10 mouse cellular contexts compared by ENCODE assay signal in genomic region chr6:55550926-55551325, GRCm38 (mm10).
DNase-seq lines count a peak whose midpoint lies in the region; ATAC-seq and TF ChIP-seq lines count a peak whose summit lies in the region.
"Had no signal": no experiment of that assay in that cellular context is flagged by ENCODE, and none has a peak within 500 bp of the region (broad histone marks: within the 10 kb centered on the region; RNA-seq: fewer than 3 reads in every experiment).

No protein-coding gene starts in this region.

- H3K27me3 ChIP-seq in kidney, postnatal 0 days (ENCODE audit: insufficient read depth, low read length), result no peaks in the 10 kb centered on the region
- H3K27me3 ChIP-seq in kidney, embryonic 15.5 days, result no peaks in the 10 kb centered on the region
- H3K27me3 ChIP-seq in forebrain, embryonic 15.5 days, result no peaks in the 10 kb centered on the region
- H3K27me3 ChIP-seq in neural tube, embryonic 11.5 days (ENCODE audit: control insufficient read depth, insufficient read depth, low read length), result no peaks in the 10 kb centered on the region
- H3K27me3 ChIP-seq: lung, embryonic 15.5 days; stomach, embryonic 15.5 days had no signal

- no peak for ATAC-seq in kidney, postnatal 0 days (replicated peaks; ENCODE audit: low FRiP score, low read depth)
- ATAC-seq in kidney, embryonic 15.5 days (replicated peaks; ENCODE audit: low FRiP score), result no peak
- ATAC-seq in forebrain, embryonic 15.5 days (replicated peaks), result peak; percentile 77
- ATAC-seq in neural tube, embryonic 11.5 days (ENCODE audit: insufficient read depth, low FRiP score, low TSS enrichment), result no peak
- no peak for ATAC-seq in erythroblast, adult 5-6 weeks (replicated peaks; ENCODE audit: low FRiP score, poor library complexity, severe bottlenecking)

- no peaks in the 10 kb centered on the region for H3K4me1 ChIP-seq in kidney, postnatal 0 days (replicated peaks; ENCODE audit: insufficient read depth, low read length)
- H3K4me1 ChIP-seq in kidney, embryonic 15.5 days, result no peaks in the 10 kb centered on the region
- no peaks in the 10 kb centered on the region for H3K4me1 ChIP-seq in forebrain, embryonic 15.5 days
- no peaks in the 10 kb centered on the region for H3K4me1 ChIP-seq in neural tube, embryonic 11.5 days (ENCODE audit: control insufficient read depth, insufficient read depth, low read length)
- H3K4me1 ChIP-seq: lung, embryonic 15.5 days; stomach, embryonic 15.5 days had no signal

- H3K4me3 ChIP-seq in kidney, postnatal 0 days (replicated peaks; ENCODE audit: low read depth, low read length), result no peak overlapping the region
- H3K4me3 ChIP-seq in kidney, embryonic 15.5 days (replicated peaks), result no peak overlapping the region
- H3K4me3 ChIP-seq in forebrain, embryonic 15.5 days, result no peak overlapping the region
- no peak overlapping the region for H3K4me3 ChIP-seq in neural tube, embryonic 11.5 days (ENCODE audit: low read depth, low read length)
- H3K4me3 ChIP-seq: lung, embryonic 15.5 days; stomach, embryonic 15.5 days had no signal

- TF ChIP-seq POLR2A in brain, embryonic 14.5 days (IDR thresholded peaks at IDR 0.05; ENCODE audit: borderline replicate concordance, extremely low read depth, insufficient read depth, insufficient read length, poor library complexity, severe bottlenecking), result no peak

- WGBS in kidney, postnatal 0 days, result 47% methylated on average over 13 of the region's 13 CpGs
- WGBS in kidney, embryonic 15.5 days, result 43% methylated on average over 13 of the region's 13 CpGs
- WGBS in forebrain, embryonic 15.5 days, result 31% methylated on average over 13 of the region's 13 CpGs
- 37% methylated on average over 13 of the region's 13 CpGs for WGBS in neural tube, embryonic 11.5 days

- peak; percentile 16 for DNase-seq in kidney, postnatal 0 days (ENCODE audit: low spot score)
- DNase-seq in brain, embryonic 14.5 days (ENCODE audit: low read depth), result peak; percentile 86
- DNase-seq in kidney, postnatal 4 days, result peak; percentile 40 to 42
- peak; percentile 57 for DNase-seq in neural tube, embryonic 11.5 days (ENCODE audit: low spot score)
- DNase-seq in thymus, postnatal 0 days (ENCODE audit: low spot score), result no peak

- no peak overlapping the region for H3K4me2 ChIP-seq in kidney, postnatal 0 days (ENCODE audit: low read length)
- no peak overlapping the region for H3K4me2 ChIP-seq in kidney, embryonic 15.5 days
- no peak overlapping the region for H3K4me2 ChIP-seq in forebrain, embryonic 15.5 days (replicated peaks)
- H3K4me2 ChIP-seq in neural tube, embryonic 11.5 days (ENCODE audit: low read depth), result no peak overlapping the region
- H3K4me2 ChIP-seq: lung, embryonic 15.5 days; stomach, embryonic 15.5 days had no signal

- H3K9me3 ChIP-seq in kidney, postnatal 0 days (replicated peaks; ENCODE audit: low read length), result no peaks in the 10 kb centered on the region
- no peaks in the 10 kb centered on the region for H3K9me3 ChIP-seq in kidney, embryonic 15.5 days (replicated peaks)
- no peaks in the 10 kb centered on the region for H3K9me3 ChIP-seq in forebrain, embryonic 15.5 days
- H3K9me3 ChIP-seq in neural tube, embryonic 11.5 days (ENCODE audit: control insufficient read depth, low read length), result no peaks in the 10 kb centered on the region
- H3K9me3 ChIP-seq: lung, embryonic 15.5 days; stomach, embryonic 15.5 days had no signal

- no peak overlapping the region for H3K9ac ChIP-seq in kidney, postnatal 0 days (ENCODE audit: low read depth, low read length)
- no peak overlapping the region for H3K9ac ChIP-seq in kidney, embryonic 15.5 days
- H3K9ac ChIP-seq in forebrain, embryonic 15.5 days (replicated peaks), result no peak overlapping the region
- no peak overlapping the region for H3K9ac ChIP-seq in neural tube, embryonic 11.5 days (ENCODE audit: low read length)
- H3K9ac ChIP-seq: lung, embryonic 15.5 days; stomach, embryonic 15.5 days had no signal

- no peaks in the 10 kb centered on the region for H3K36me3 ChIP-seq in kidney, postnatal 0 days (ENCODE audit: insufficient read depth, low read length)
- H3K36me3 ChIP-seq in kidney, embryonic 15.5 days, result no peaks in the 10 kb centered on the region
- no peaks in the 10 kb centered on the region for H3K36me3 ChIP-seq in forebrain, embryonic 15.5 days
- H3K36me3 ChIP-seq in neural tube, embryonic 11.5 days (ENCODE audit: control insufficient read depth, insufficient read depth, low read length), result no peaks in the 10 kb centered on the region
- H3K36me3 ChIP-seq: lung, embryonic 15.5 days; stomach, embryonic 15.5 days had no signal

- TF ChIP-seq CTCF in kidney, postnatal 0 days (IDR thresholded peaks at IDR 0.05; ENCODE audit: low read depth), result peak; percentile 43
- TF ChIP-seq CTCF in brain, embryonic 14.5 days (IDR thresholded peaks at IDR 0.05; ENCODE audit: borderline replicate concordance, extremely low read depth, insufficient read depth, insufficient read length), result peak; percentile 61

- no peak overlapping the region for H3K27ac ChIP-seq in kidney, postnatal 0 days
- no peak overlapping the region for H3K27ac ChIP-seq in kidney, embryonic 15.5 days
- H3K27ac ChIP-seq in forebrain, embryonic 15.5 days (replicated peaks), result peak overlapping the region; percentile 63
- no peak overlapping the region for H3K27ac ChIP-seq in neural tube, embryonic 11.5 days (ENCODE audit: low read depth, low read length)
- H3K27ac ChIP-seq: lung, embryonic 15.5 days; stomach, embryonic 15.5 days had no signal
